Mouse (Mus musculus) left cerebral cortex, adult 18-20 months (tissue): ENCODE data around the gene Abhd17c. TPM values are rescaled to one million over a fixed set of nuclear protein-coding genes. Genes with fewer than 3 reads are reported as not detected.

Source experiments
- DNase-seq, 2 experiments: peaks; one replicate each; pipeline ENCODE4 v3.0.0; 2021 to 2022; ENCODE audit warnings: low spot score in 2 of 2, mixed read lengths in 1 of 2
- total RNA-seq, 2 experiments: library from RNA; stranded (reverse); gene quantifications; 2 replicates each; pipeline ENCODE4 v1.2.3; 2021

Abhd17c gene
- total RNA-seq, 2 experiments from 2014 or later = 35.8 to 37.4 TPM

GRCm38 (mm10) chr7:84085049-84085945 is 66.4 kb downstream of the Abhd17c start:
- peak; percentile 25 to 37 for DNase-seq

GRCm38 (mm10) chr7:84077257-84078013 is 74.3 kb downstream of the Abhd17c start:
- DNase-seq = no peak

- DNase-seq = no peak
Measured at GRCm38 (mm10) chr7:84074266-84074665, 77.4 kb downstream of the Abhd17c start.

GRCm38 (mm10) chr7:84073856-84074255 is 77.8 kb downstream of the Abhd17c start:
- DNase-seq = no peak

- no peak for DNase-seq
Measured at GRCm38 (mm10) chr7:84068931-84069330, 82.8 kb downstream of the Abhd17c start.

- DNase-seq = no peak
Measured at GRCm38 (mm10) chr7:84059799-84060198, 91.9 kb downstream of the Abhd17c start.

Other genes with a start within 250 kb of the Abhd17c start
- gene Cemip, start 65.4 kb downstream of the Abhd17c start, total RNA-seq = 10 to 100 TPM; 12.2 to 12.7 TPM